Mouse (Mus musculus): Measurements from ENCODE around the gene Rpl9. TPM values are rescaled to one million over a fixed set of nuclear protein-coding genes. Genes with fewer than 3 reads are reported as not detected.

Gene Rpl9
- total and polyA plus RNA-seq, 2 experiments from 2014 or later, result 622 to 1,170 TPM

DNA sequence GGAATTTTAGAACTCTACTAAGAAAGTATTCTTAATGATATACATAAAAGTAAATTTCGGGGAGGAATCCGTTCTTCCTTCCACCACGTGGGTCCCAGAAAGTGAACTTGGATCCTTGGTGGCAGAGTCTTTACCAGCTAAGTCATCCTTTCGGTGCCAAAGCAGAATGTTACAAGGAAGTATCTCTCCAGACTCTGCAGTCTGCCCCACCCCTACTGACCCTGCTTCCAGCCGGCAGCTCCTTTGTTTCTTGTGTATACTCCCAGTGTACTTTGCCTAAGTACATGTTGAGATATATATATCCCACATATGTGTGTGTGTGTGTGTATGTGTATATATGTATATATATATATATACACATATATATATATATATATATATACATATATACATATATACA, 38.2 kb upstream of the Rpl9 start:
- H3K4me1 ChIP-seq (ENCODE audit: insufficient read depth, low read length), result 0 out of 2 replicates have a peak, but pooled peaks cover 2% of the 10 kb centered on the region
- no peak overlapping the region for H3K4me3 ChIP-seq (ENCODE audit: low read depth, low read length)
- no peaks in the 10 kb centered on the region for H3K9me3 ChIP-seq (ENCODE audit: low read length)
- no peak overlapping the region for H3K9ac ChIP-seq (replicated peaks; ENCODE audit: low read length, poor library complexity, severe bottlenecking)
- no peak overlapping the region for H3K27ac ChIP-seq (ENCODE audit: low read depth, low read length)
- ATAC-seq (ENCODE audit: low FRiP score) (no peak), DNase-seq (ENCODE audit: low spot score) (no peak)
- no peak for TF ChIP-seq CTCF (IDR thresholded peaks at IDR 0.05)
- WGBS, result 89% methylated on average over 5 of the region's 5 CpGs
- H3K27me3 ChIP-seq (ENCODE audit: insufficient read depth, low read length), result no peaks in the 10 kb centered on the region
- peaks cover 19% of the 10 kb centered on the region; the same call in 1 of the 2 replicates for H3K36me3 ChIP-seq (ENCODE audit: insufficient read depth, low read length)
- H3K4me2 ChIP-seq (ENCODE audit: low read depth, low read length, poor library complexity, severe bottlenecking), result no peak overlapping the region

DNA sequence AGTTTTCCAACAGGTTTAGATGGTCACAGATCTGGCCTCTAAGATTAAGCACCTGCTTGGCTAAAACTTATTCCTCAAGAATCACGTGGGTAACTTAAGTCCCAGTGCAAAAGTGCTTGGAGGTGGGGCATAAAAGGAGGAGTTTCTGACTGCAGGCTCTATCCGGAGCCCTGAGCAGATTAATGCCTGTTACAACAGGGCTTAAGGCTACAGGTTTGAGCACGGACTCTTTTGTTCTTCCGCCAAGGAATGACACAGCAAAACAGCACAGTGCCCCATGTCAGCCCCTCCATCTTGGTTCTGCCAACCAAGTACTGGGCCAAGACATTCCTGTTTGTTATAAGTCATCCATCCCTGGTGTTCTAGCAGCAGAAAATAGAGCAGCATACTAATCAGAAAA, 37.1 kb upstream of the Rpl9 start:
- H3K9ac ChIP-seq (replicated peaks; ENCODE audit: low read length, poor library complexity, severe bottlenecking), result no peak overlapping the region
- H3K9me3 ChIP-seq (ENCODE audit: low read length), result no peaks in the 10 kb centered on the region
- 23% methylated on average over 4 of the region's 4 CpGs for WGBS
- DNase-seq (ENCODE audit: low spot score) (no peak), ATAC-seq (ENCODE audit: low FRiP score) (no peak)
- no peak overlapping the region for H3K4me3 ChIP-seq (ENCODE audit: low read depth, low read length)
- H3K36me3 ChIP-seq (ENCODE audit: insufficient read depth, low read length), result peaks cover 24% of the 10 kb centered on the region
- no peak overlapping the region for H3K4me2 ChIP-seq (ENCODE audit: low read depth, low read length, poor library complexity, severe bottlenecking)
- no peaks in the 10 kb centered on the region for H3K27me3 ChIP-seq (ENCODE audit: insufficient read depth, low read length)
- H3K27ac ChIP-seq (ENCODE audit: low read depth, low read length), result no peak overlapping the region
- TF ChIP-seq CTCF (IDR thresholded peaks at IDR 0.05), result no peak
- H3K4me1 ChIP-seq (ENCODE audit: insufficient read depth, low read length), result no peaks in the 10 kb centered on the region

DNA sequence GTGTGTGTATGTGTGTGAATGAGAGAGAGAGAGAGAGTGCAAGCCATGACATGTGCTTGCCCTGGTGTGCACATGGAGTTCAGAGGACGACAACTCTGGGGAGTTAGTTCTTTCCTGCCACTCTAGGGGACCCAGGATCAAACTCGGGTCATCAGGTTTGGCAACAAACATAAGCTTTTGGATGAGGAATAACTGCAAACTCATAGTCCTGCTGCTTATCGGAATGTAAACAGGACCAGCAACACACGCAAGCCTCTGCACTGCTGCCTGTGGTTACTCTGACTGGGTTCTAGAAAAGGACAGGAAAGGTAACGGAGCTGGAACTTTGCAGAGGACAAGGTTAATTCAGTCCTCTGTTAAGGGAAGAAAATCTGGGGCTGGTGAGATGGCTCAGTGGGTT, 34.0 kb upstream of the Rpl9 start:
- H3K36me3 ChIP-seq (ENCODE audit: insufficient read depth, low read length), result peaks cover 50% of the 10 kb centered on the region
- DNase-seq (ENCODE audit: low spot score) (no peak), ATAC-seq (ENCODE audit: low FRiP score) (no peak)
- H3K9ac ChIP-seq (replicated peaks; ENCODE audit: low read length, poor library complexity, severe bottlenecking), result no peak overlapping the region
- no peak overlapping the region for H3K4me2 ChIP-seq (ENCODE audit: low read depth, low read length, poor library complexity, severe bottlenecking)
- 94% methylated on average over 5 of the region's 5 CpGs for WGBS
- H3K4me3 ChIP-seq (ENCODE audit: low read depth, low read length), result no peak overlapping the region
- H3K9me3 ChIP-seq (ENCODE audit: low read length), result no peaks in the 10 kb centered on the region
- H3K4me1 ChIP-seq (ENCODE audit: insufficient read depth, low read length), result no peaks in the 10 kb centered on the region
- no peaks in the 10 kb centered on the region for H3K27me3 ChIP-seq (ENCODE audit: insufficient read depth, low read length)
- TF ChIP-seq CTCF (IDR thresholded peaks at IDR 0.05), result no peak
- H3K27ac ChIP-seq (ENCODE audit: low read depth, low read length), result no peak overlapping the region

DNA sequence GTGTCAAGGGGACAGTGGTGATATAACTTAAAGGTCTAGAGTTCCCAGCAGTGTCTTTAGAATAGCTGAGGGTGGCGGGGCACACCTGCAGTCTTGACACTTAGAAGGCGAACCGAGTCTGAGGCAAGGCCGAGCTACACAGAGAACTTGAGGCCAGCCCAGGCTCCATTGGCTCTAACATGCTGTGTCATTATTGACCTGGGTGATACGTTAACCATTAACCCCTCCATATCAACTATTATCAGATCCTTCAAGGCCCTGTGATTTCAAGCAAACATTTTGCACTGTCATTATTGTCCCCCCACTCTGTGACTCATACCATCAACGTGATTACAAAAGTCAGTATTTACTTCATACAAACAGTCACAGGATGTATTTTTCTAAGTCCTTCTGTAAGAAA, 33.0 kb upstream of the Rpl9 start:
- Histone ChIP-seq H3K4me3 (ENCODE audit: low read depth, low read length) (no peak overlapping the region), H3K27me3 (ENCODE audit: insufficient read depth, low read length) (no peaks in the 10 kb centered on the region), H3K4me2 (ENCODE audit: low read depth, low read length, poor library complexity, severe bottlenecking) (no peak overlapping the region), H3K27ac (ENCODE audit: low read depth, low read length) (no peak overlapping the region), H3K9ac (replicated peaks; ENCODE audit: low read length, poor library complexity, severe bottlenecking) (no peak overlapping the region), H3K9me3 (ENCODE audit: low read length) (no peaks in the 10 kb centered on the region), H3K36me3 (ENCODE audit: insufficient read depth, low read length) (peaks cover 53% of the 10 kb centered on the region), H3K4me1 (ENCODE audit: insufficient read depth, low read length) (no peaks in the 10 kb centered on the region)
- no peak for ATAC-seq (ENCODE audit: low FRiP score)
- DNase-seq (ENCODE audit: low spot score), result no peak
- WGBS, result 92% methylated on average over 6 of the region's 6 CpGs
- no peak for TF ChIP-seq CTCF (IDR thresholded peaks at IDR 0.05)

DNA sequence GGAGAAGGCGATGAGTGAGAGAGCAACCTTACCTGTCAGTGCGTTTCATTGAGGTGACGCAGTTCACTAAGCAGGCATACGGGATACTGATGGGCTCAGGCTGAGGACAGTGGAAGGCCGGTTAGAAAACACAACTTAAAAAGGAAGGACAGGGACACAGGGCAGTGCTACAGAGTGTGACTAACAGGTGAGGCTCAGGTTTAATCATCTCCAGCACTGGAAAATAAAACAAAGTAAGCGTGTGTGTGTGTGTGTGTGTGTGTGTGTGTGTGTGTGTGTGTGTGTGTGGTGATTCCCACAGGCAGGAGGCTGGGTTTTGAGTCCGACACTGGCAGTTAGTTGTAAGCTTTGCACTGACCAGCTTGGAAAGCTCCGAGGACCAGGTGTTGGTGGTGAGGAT, 31.6 kb upstream of the Rpl9 start:
- Histone ChIP-seq H3K4me3 (ENCODE audit: low read depth, low read length) (no peak overlapping the region), H3K9me3 (ENCODE audit: low read length) (no peaks in the 10 kb centered on the region), H3K9ac (replicated peaks; ENCODE audit: low read length, poor library complexity, severe bottlenecking) (no peak overlapping the region), H3K4me2 (ENCODE audit: low read depth, low read length, poor library complexity, severe bottlenecking) (no peak overlapping the region), H3K27me3 (ENCODE audit: insufficient read depth, low read length) (no peaks in the 10 kb centered on the region), H3K4me1 (ENCODE audit: insufficient read depth, low read length) (no peaks in the 10 kb centered on the region), H3K36me3 (ENCODE audit: insufficient read depth, low read length) (peaks cover 63% of the 10 kb centered on the region), H3K27ac (ENCODE audit: low read depth, low read length) (no peak overlapping the region)
- WGBS, result 95% methylated on average over 8 of the region's 8 CpGs
- ATAC-seq (ENCODE audit: low FRiP score) (no peak), DNase-seq (ENCODE audit: low spot score) (no peak)
- no peak for TF ChIP-seq CTCF (IDR thresholded peaks at IDR 0.05)

DNA sequence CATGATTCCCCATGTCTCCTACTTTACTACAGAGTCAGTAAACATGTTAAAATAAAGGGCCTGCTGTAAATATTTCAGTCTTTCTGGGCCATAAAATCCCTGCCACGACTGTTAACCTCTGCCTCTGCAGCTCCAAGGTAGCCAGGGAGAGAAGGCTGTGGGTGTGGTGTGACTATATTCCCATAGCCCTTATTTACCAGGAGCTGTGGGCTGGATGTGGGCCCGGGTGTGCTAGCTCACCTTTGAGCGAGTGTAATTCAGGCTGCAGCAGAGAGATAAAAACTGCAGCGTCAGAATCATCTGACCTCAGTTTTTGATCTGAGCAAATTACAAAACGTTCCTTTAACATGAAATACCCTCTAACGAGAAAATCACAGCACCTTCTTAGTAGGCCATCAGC, 29.6 kb upstream of the Rpl9 start:
- peaks cover 68% of the 10 kb centered on the region for H3K36me3 ChIP-seq (ENCODE audit: insufficient read depth, low read length)
- ATAC-seq (ENCODE audit: low FRiP score) (no peak), DNase-seq (ENCODE audit: low spot score) (no peak)
- no peaks in the 10 kb centered on the region for H3K27me3 ChIP-seq (ENCODE audit: insufficient read depth, low read length)
- no peaks in the 10 kb centered on the region for H3K4me1 ChIP-seq (ENCODE audit: insufficient read depth, low read length)
- no peak overlapping the region for H3K4me3 ChIP-seq (ENCODE audit: low read depth, low read length)
- H3K9ac ChIP-seq (replicated peaks; ENCODE audit: low read length, poor library complexity, severe bottlenecking), result no peak overlapping the region
- no peak overlapping the region for H3K27ac ChIP-seq (ENCODE audit: low read depth, low read length)
- 87% methylated on average over 6 of the region's 6 CpGs for WGBS
- H3K9me3 ChIP-seq (ENCODE audit: low read length), result no peaks in the 10 kb centered on the region
- TF ChIP-seq CTCF (IDR thresholded peaks at IDR 0.05), result no peak
- no peak overlapping the region for H3K4me2 ChIP-seq (ENCODE audit: low read depth, low read length, poor library complexity, severe bottlenecking)
